Mouse (Mus musculus) forebrain, embryonic 11.5 days (tissue): ENCODE results near the gene Cdc34. TPM values are rescaled to one million over a fixed set of nuclear protein-coding genes. Genes with fewer than 3 reads are reported as not detected.
A peak's percentile ranks its signal among the peaks of the same experiment; 100 is the strongest.

ENCODE experiments used
- ATAC-seq: fragments of 200-750 bp; cut with Nextera tagmentation; replicated peaks from 2 replicates; pipeline ENCODE4 v1.8.0; 2017; ENCODE audit warnings: moderate TSS enrichment; ENCODE audit not compliant: low FRiP score
- DNase-seq: peaks from one replicate; pipeline ENCODE4 v3.0.0-alpha.2; 2017; ENCODE audit warnings: low spot score
- H3K27ac ChIP-seq: fragments of 300-500 bp; sonication (generic); 2 replicates; pipeline ENCODE4 v1.5.1; 2014; ENCODE audit warnings: low read depth, low read length
- H3K27me3 ChIP-seq: fragments of 300-500 bp; sonication (generic); 2 replicates; pipeline ENCODE4 v1.6.1; 2014; ENCODE audit warnings: mild to moderate bottlenecking, low read length, mixed read lengths; ENCODE audit not compliant: control insufficient read depth, insufficient read depth
- H3K36me3 ChIP-seq: fragments of 300-500 bp; sonication (generic); 2 replicates; pipeline ENCODE4 v1.6.1; 2014; ENCODE audit warnings: mild to moderate bottlenecking, low read length, moderate library complexity, mixed read lengths; ENCODE audit not compliant: control insufficient read depth, insufficient read depth
- H3K4me1 ChIP-seq: fragments of 300-500 bp; sonication (generic); replicated peaks from 2 replicates; pipeline ENCODE4 v1.6.1; 2014; ENCODE audit warnings: low read length, mixed read lengths; ENCODE audit not compliant: control insufficient read depth, insufficient read depth
- H3K4me2 ChIP-seq: fragments of 300-500 bp; sonication (generic); 2 replicates; pipeline ENCODE4 v1.6.1; 2014; ENCODE audit warnings: low read depth, mild to moderate bottlenecking, low read length, moderate library complexity, mixed read lengths; ENCODE audit not compliant: severe bottlenecking
- H3K4me3 ChIP-seq: fragments of 300-500 bp; sonication (generic); 2 replicates; pipeline ENCODE4 v1.5.1; 2014; ENCODE audit warnings: low read depth, low read length
- H3K9ac ChIP-seq: fragments of 300-500 bp; sonication (generic); 2 replicates; pipeline ENCODE4 v1.6.1; 2014; ENCODE audit warnings: low read length
- H3K9me3 ChIP-seq: fragments of 300-500 bp; sonication (generic); 2 replicates; pipeline ENCODE4 v1.6.1; 2016; ENCODE audit warnings: low read length, mixed read lengths; ENCODE audit not compliant: control insufficient read depth
- WGBS: fragments of 180-500 bp; shearing (Covaris S2); extraction: QIAGEN DNeasy Blood & Tissue Kit; methylation state at CpG from one replicate; pipeline ENCODE4 v1.1.7; 2014; 5-methylcytosine and 5-hydroxymethylcytosine counted together
- polyA plus RNA-seq: library from polyadenylated mRNA; unstranded; fragments of >200 nt; fragmentation: Nextera tagmentation; extraction: Ambion mirVana; gene quantifications from 2 replicates; pipeline ENCODE4 v1.2.1, GENCODE M21; 2014

The Cdc34 gene
- polyA plus RNA-seq, 1 experiment from 2014 or later = 180 TPM

GRCm38 (mm10) chr10:79726090-79726489 lies 44.1 kb downstream of the Cdc34 start:
- no peak overlapping the region for H3K9ac ChIP-seq
- no peaks in the 10 kb centered on the region for H3K27me3 ChIP-seq
- H3K9me3 ChIP-seq = no peaks in the 10 kb centered on the region
- 30% methylated on average over 11 of the region's 11 CpGs for WGBS
- no peak overlapping the region for H3K4me3 ChIP-seq
- no peaks in the 10 kb centered on the region for H3K4me1 ChIP-seq
- ATAC-seq (no peak), DNase-seq (peak; percentile 74)
- no peak overlapping the region for H3K4me2 ChIP-seq
- no peaks in the 10 kb centered on the region for H3K36me3 ChIP-seq
- H3K27ac ChIP-seq = no peak overlapping the region

GRCm38 (mm10) chr10:79728323-79729249 lies 46.6 kb downstream of the Cdc34 start:
- Histone ChIP-seq H3K4me1 (no peaks in the 10 kb centered on the region), H3K27me3 (no peaks in the 10 kb centered on the region), H3K9me3 (no peaks in the 10 kb centered on the region), H3K27ac (no peak overlapping the region), H3K4me2 (no peak overlapping the region), H3K9ac (no peak overlapping the region), H3K4me3 (no peak overlapping the region), H3K36me3 (no peaks in the 10 kb centered on the region)
- WGBS = 80% methylated on average over 28 of the region's 28 CpGs
- ATAC-seq = no peak
- no peak for DNase-seq

- no peak for DNase-seq
- no peak for ATAC-seq
- Histone ChIP-seq H3K4me1 (no peaks in the 10 kb centered on the region), H3K9me3 (no peaks in the 10 kb centered on the region), H3K4me2 (no peak overlapping the region), H3K9ac (no peak overlapping the region), H3K27ac (no peak overlapping the region), H3K36me3 (no peaks in the 10 kb centered on the region), H3K27me3 (no peaks in the 10 kb centered on the region), H3K4me3 (no peak overlapping the region)
- 90% methylated on average over 13 of the region's 13 CpGs for WGBS
These were observed 47.5 kb downstream of the Cdc34 start for GRCm38 (mm10) chr10:79729357-79729965.

- Histone ChIP-seq H3K9ac (no peak overlapping the region), H3K36me3 (peaks cover 7% of the 10 kb centered on the region), H3K27ac (no peak overlapping the region), H3K9me3 (no peaks in the 10 kb centered on the region), H3K27me3 (peaks cover 2% of the 10 kb centered on the region; the same call in 1 of the 2 replicates), H3K4me1 (no peaks in the 10 kb centered on the region), H3K4me2 (no peak overlapping the region), H3K4me3 (no peak overlapping the region)
- no peak for ATAC-seq
- 100% methylated on average over 1 of the region's 1 CpGs for WGBS
- no peak for DNase-seq
These were observed 50.5 kb downstream of the Cdc34 start for GRCm38 (mm10) chr10:79732500-79732899.

- DNase-seq = no peak
- Histone ChIP-seq H3K27ac (no peak overlapping the region), H3K36me3 (peaks cover 19% of the 10 kb centered on the region), H3K27me3 (peaks cover 2% of the 10 kb centered on the region; the same call in 1 of the 2 replicates), H3K4me1 (no peaks in the 10 kb centered on the region), H3K4me3 (no peak overlapping the region), H3K4me2 (no peak overlapping the region), H3K9me3 (peaks cover 2% of the 10 kb centered on the region; the same call in 1 of the 2 replicates), H3K9ac (no peak overlapping the region)
- ATAC-seq = no peak
- 96% methylated on average over 15 of the region's 15 CpGs for WGBS
These were observed 51.9 kb downstream of the Cdc34 start for GRCm38 (mm10) chr10:79733847-79734246.

GRCm38 (mm10) chr10:79735361-79735760 lies 53.4 kb downstream of the Cdc34 start:
- Histone ChIP-seq H3K27ac (no peak overlapping the region), H3K36me3 (peaks cover 34% of the 10 kb centered on the region), H3K4me2 (no peak overlapping the region), H3K4me1 (no peaks in the 10 kb centered on the region), H3K27me3 (peaks cover 2% of the 10 kb centered on the region; the same call in 1 of the 2 replicates), H3K4me3 (no peak overlapping the region), H3K9ac (no peak overlapping the region), H3K9me3 (peaks cover 7% of the 10 kb centered on the region; the same call in 1 of the 2 replicates)
- WGBS = 27% methylated on average over 50 of the region's 52 CpGs
- ATAC-seq (no peak), DNase-seq (no peak)

GRCm38 (mm10) chr10:79736706-79737105 lies 54.7 kb downstream of the Cdc34 start:
- no peaks in the 10 kb centered on the region for H3K4me1 ChIP-seq
- H3K4me2 ChIP-seq = no peak overlapping the region
- no peak overlapping the region for H3K27ac ChIP-seq
- ATAC-seq (no peak), DNase-seq (no peak)
- WGBS = 94% methylated on average over 14 of the region's 14 CpGs
- H3K9me3 ChIP-seq = peaks cover 7% of the 10 kb centered on the region; the same call in 1 of the 2 replicates
- peaks cover 40% of the 10 kb centered on the region for H3K36me3 ChIP-seq
- peaks cover 2% of the 10 kb centered on the region; the same call in 1 of the 2 replicates for H3K27me3 ChIP-seq
- H3K9ac ChIP-seq = no peak overlapping the region
- no peak overlapping the region for H3K4me3 ChIP-seq
